Mouse (Mus musculus) layer of hippocampus, adult 8-10 months (tissue): Measurements from ENCODE around the gene Lrrc17. TPM values are rescaled to one million over a fixed set of nuclear protein-coding genes. Genes with fewer than 3 reads are reported as not detected.
"Not testable (repeated sequence)": the region's sequence is repeated elsewhere in the genome, so short reads cannot be mapped to it uniquely, and the experiment has no call there.

Experiments
- DNase-seq, 2 experiments: peaks; one replicate each; pipeline ENCODE4 v3.0.0; 2022; ENCODE audit warnings: low spot score in 2 of 2
- total RNA-seq, 4 experiments: library from RNA; stranded (reverse); gene quantifications; 2 replicates each; pipeline ENCODE4 v1.2.4; 2022

Lrrc17 gene
- total RNA-seq, 4 experiments from 2014 or later: 0.30 to 0.49 (median 0.40) TPM

DNA sequence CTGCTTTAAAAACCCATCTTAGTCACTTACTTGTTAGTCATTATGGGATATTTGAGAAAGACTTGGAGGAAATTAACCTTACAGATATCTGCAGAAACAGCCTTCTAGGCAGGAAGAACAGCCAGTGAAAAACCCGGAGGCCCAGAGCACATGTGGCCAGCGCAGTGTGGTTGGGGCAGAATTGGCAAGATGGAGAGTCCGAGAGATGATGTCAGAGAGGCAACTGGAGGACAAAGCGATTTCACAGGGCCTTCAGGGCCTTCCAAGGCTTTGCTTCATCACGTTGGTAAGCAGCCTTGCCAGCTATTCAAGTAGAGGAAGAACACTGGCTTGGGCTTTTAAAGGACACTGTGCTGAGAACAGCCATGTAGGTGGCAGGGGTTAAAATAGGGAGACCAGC lies 10.4 kb upstream of the Lrrc17 start:
- DNase-seq: no peak

DNA sequence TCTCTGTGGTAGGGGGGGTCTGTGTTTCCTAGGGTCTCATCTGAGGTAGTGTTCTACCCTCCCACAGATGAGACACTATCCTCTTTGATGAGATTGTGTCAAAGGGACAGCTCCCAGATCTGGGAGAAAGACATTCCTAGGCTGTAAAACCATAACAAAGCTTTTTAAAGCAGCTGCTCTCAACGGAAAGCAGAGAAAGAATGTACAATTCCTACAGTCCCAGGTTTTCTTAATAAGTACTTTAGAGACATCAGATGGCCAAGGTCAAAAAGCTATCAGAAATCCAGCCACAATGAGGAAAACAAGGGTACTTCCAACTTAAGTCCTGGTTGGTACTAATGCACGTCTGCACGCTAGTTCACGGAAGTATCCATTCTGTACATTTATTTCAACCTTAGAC lies 1.1 kb upstream of the Lrrc17 start:
- no peak for DNase-seq

DNA sequence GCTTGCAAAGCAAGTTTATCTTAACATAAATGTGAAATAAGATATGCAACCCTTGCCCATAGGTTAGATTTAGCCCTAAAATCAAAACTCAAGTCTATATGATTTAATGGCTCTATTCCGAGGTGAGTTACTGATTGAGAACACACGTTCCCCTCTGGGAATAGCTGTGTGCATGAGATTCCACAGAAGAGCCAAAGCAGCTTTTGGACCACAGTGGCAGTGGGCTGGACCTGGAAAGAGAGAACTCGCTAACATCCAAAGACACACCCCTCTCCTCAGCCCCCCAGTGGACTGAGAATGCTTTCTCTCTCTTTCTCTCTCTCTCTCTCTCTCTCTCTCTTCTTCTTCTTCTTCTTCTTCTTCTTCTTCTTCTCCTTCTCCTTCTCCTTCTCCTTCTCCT lies 1.5 kb downstream of the Lrrc17 start:
- DNase-seq: no peak

DNA sequence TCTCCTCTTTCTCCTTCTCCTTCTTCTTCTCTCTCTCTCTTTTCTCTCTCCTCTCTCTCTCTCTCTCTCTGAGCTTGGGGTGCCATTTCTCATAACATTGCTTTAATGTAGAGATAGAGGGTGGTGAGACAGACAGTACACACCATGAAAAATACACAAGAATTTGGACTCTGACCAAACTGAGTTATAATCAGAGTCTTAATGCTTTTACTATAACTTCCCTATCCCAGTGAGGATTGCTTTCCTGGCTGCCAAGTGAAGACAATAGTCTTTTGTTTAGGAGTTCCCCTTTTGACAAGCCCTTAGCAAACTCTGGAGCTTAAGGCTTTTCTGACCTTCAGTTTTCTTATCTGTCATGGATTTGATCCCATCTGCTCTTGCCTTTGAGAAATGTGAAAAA lies 1.9 kb downstream of the Lrrc17 start:
- no peak for DNase-seq

DNA sequence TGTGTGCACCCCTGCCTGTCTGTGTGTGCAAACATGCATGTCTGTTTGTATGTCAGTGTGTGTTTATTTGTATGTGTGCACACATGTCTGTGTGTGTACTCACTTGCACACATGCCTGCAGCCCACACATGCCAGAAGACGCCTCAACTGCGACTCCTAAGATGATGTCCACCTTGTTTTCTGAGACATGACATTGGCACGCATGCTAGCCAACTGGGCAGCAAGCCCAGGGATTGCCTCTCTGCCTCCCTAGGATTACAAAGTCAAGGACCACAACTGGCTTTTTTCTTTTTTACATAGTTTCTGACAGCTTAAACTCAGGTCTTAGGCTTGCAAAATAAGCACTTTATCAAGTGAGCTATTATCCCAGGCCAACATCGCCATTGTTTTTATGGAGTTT lies 2.4 kb downstream of the Lrrc17 start:
- no peak for DNase-seq

DNA sequence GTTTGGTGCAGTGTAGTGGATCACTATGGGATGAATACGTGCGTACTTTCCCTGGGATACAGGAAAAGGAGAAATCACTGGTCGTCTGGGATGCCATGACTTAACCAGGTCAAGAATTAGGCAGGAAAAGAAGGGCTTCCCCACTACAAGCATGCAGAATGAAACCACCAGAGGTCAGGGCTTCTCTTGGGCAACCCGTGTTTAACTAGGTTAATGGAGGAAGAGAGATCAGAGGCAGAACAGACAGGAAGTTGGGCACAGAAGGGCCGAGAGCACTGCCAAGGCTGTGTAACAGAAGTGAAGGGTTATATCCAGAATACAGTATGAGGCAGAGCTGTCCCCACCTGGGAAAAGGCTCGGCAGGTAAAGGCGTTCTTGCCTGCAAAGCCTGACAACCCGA lies 3.6 kb downstream of the Lrrc17 start:
- DNase-seq: no peak

DNA sequence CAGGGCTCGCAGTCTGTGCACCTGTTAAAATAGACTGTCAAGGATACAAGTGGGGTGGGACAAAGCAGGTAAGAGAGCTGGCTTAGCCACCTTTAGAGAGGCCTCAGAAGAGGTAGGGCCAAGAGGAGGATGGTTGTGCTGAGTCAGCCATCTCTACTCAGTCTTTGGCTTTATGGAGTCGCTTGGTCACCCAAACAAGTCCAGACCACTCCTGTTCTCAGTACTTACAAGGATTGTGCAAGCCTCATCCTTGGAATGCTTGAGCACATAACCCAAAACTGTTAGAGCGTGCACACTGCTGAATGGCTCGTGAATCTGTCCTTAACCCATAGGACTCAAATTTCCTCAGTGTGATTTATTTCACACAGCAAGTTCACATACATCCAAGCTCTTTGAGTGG lies 10.3 kb downstream of the Lrrc17 start:
- DNase-seq: no peak

DNA sequence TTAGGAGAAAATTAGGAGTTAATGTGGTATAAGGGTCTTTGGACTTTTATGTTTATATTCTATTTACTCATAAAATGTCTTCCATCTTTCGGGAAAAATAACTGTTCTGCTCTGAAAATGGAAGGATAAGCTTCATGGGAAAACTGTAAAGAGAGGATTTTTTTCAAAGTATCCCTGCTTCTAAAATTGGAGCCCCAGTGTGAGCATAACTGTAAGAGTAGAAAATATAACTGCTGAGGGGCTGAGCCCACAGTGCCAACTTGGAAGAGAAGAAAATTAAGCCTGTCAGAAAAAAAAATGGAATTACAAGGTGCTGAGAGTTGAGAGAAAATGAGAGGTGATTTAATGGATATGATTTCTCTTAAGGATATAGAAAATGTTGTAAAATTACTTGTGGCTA lies 11.4 kb downstream of the Lrrc17 start:
- no peak for DNase-seq

DNA sequence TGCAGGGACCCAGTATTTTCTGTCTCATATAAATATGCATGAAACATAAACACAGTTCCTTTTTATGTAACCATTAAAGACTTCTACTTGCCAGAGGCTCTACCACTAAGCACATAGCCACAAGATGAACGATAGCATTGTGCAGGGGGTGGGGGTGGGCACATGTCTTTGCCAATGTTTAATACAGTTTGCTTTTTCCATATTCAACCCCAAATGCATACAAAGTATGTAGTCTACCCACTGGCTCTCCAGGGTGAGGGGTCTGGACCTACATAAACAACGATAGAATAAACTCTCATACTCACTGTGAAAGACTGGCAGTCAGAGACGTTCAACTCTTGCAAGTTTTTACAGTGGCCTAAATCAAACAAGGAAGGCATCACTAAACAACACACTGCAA lies 13.1 kb downstream of the Lrrc17 start:
- no peak for DNase-seq

DNA sequence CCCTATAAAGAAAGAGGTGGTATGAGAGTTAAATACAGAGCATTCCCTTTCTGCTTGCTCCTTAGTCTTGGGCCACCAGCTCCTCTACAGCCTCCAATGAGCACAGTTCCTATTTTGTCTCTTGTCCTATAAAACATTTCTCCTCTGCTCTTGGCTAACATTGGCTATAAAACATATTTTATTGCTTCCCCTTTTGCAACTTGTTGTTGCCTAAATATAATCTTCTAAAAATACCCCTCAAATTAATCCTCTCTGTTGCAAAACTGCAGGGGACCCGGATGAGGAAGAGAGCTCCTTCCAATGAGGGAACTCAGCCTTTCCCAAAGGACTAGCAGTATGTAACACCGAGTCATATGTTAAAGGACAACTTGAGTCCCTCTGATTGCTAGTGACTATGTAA lies 20.6 kb downstream of the Lrrc17 start:
- DNase-seq: no peak

DNA sequence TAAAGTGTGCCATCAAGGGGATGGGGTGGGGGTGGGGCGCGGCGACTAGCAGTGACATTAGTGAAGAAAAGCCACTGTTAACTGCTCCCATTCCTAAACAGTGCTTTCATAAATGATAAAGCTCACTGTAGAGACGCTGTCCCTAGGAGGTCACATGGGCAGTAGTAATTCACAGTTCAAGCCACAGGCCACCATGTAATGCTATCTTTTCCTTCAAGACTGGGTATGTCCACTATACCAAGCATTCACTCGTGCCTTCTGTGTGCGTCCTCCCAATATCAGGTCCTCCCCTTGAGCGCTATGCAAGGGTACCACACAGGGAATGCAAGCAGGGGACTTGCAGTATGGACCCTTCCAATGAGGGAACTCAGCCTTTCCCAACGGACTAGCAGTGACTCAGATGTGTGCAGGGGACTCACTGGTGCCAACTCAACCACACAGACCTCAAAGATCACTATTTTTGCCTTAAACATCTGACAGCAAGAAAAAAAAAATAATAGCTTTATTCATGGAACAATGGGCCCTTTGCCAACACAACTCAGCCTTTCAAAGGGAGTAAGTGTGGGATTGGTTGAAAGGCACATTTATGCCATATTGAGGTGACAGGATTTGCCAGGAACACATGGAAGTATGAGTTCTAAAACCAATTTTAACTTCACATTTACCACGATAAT lies 22.2 kb downstream of the Lrrc17 start:
- DNase-seq: peak; percentile 29 to 42

DNA sequence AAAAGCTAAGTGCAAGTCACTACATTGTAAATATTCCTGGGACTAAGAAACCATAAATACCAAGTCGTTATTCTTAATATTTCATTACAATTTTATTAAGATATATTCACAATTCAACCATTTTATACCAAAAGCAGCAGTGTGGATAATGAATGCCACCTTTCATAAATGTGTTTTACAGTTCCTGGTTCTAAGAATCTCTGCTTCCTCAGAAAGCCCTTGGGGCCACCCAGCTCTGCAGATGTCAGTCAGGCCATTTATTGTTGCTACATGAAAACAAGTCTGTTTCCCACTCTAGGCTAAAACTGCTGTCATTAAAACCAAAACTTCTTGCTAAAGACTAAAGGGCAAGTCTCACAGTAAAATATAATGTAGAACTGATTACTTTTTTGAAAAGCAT lies 24.4 kb downstream of the Lrrc17 start:
- no peak for DNase-seq

DNA sequence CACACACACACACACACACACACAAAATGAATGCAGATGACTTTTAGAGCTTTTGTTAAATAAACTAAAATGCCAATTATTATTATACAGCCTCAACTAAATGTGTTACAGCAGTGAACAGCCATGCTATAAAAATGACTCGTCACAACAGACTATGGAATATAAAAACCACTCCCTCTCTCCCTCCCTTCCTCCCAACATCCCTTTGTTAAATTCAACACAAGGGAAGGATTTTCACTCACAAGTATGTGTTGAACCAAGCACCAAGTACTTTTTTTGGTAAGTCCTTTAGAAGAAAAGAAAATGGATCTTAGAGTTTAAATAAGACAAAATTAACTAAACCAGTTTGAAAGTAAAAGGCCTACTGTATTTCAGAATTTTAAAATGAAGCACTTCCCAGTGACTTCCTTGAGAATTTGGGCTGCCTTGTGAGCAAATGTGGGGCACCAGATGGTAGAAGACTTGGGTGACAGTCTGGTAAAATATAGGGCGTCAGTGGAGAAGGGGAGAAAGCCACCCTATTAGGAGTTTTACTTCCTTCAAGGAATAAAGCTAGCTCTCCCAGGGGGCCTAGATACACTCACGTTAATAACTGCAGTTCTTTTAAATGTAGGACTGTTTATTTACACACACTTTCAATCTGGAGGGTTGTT lies 29.5 kb downstream of the Lrrc17 start:
- DNase-seq: no peak

DNA sequence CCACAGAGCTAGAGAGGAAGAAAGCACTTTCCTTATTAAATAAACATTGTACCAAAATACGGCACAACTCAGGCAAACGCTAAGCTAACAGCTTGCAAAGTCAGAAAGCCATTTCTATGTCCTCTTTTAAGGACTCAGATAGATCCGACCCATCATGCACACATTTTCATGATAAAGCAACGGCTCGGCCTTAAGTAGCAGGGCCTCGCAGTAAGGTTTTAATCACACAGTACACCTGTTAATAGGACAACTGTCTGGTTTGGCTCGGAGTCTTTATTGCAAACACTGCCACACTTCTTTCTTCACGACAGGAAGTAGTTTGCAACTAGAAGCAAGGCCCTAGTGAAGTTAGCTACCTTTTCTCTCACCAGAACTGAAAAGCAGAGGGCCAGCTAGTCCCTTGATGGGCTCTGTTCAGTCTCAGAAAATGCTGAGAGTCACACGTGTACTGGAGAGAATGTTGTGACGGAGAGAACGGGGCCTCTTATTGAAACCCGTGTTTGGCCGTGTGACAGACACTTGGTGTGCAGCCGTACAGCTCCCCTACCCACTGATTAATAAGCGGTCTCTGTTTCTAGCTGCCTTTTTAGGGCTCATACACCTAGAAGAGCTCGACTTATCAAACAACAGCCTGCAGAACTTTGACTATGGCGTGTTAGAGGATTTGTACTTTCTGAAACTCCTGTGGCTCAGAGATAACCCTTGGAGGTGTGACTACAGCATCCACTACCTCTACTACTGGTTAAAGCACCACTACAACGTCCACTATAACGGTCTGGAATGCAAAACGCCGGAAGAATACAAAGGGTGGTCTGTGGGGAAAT lies 31.2 kb downstream of the Lrrc17 start:
- no peak for DNase-seq

DNA sequence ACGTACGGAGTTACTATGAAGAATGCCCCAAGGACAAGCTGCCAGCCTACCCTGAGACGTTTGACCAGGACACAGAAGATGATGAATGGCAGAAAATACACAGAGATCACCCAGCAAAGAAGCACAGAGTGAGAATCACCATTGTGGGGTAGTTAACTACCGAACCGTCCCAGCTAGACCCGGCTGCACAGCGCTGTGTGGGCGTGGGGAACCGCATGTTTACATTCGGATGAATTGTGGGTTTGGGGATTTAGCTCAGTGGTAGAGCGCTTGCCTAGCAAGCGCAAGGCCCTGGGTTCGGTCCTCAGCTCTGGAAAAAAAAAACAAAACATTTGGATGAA lies 31.8 kb downstream of the Lrrc17 start:
- no peak for DNase-seq

DNA sequence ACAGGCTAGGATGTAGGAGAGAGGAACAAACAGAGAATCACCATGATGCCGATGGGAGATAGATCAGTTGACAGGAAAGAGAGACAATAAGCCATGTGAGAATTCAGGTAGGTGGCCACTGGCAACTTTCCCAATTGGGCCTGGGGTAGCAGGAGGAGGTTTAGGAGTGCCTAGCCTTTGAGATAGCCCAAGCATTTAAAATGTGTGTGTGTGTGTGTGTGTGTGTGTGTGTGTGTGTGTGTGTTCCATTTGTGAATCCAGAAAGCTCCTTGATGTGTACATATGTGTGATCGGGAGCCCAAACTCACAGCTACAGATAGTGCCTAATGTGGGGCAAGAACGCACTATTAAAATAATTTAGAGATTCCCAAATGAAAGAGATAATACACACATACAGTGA lies 34.8 kb downstream of the Lrrc17 start:
- no peak for DNase-seq

DNA sequence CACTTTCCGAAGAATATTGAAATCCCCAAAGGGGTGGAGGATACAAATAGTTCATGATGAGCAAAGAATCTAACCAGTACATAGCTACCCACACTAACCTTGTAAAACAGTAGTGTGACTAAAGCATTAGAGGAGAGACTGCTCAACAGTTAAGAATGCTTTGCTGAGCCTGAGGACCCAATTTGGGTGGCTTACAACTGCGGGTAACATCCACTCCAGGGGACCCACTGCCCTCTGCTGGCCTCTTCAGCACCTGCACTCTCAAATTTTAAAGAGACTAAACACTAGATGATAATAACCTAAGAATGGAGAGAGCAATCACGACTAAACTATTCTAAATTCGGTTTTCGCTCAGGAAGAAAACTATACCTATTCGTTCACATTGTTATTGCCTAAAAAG lies 43.4 kb downstream of the Lrrc17 start:
- no peak for DNase-seq

DNA sequence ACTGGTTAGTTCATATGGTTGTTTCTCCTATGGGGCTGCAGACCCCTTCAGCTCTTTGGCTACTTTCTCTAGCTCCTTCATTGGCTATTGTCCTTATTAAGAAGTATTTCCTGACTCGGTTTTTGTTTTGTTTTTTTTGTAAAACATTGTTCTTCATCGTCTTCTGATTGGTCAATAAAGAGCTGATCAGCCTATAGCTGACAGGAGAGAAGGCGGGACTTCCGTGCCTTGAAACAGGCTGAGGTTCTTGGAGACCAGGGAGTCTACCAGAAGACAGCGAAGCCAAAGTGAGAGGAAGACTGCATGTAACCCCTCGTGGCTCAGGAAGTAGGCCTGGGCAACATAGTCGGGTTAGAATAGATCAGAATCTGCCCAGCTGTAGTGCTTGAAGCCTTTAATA lies 44.3 kb downstream of the Lrrc17 start:
- no peak for DNase-seq

DNA sequence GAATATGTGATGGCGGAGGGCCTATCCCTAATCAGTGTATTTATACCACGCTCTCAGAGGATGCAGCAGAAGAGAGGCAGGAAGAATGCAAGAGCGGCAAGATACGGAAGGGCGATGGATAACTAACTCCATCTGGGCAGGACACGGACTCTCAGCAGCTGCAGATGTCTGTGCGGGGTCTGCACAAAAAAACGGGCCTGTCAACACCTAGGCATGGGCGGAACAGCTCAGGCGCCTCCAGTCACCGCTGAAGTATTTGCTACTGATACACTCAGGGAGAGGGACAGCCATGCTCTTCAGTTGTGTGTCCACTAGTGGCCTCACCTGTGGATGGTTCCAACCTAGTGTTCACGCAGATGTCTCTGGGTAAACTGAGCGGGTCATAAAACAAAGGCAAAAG lies 44.9 kb downstream of the Lrrc17 start:
- no peak for DNase-seq

DNA sequence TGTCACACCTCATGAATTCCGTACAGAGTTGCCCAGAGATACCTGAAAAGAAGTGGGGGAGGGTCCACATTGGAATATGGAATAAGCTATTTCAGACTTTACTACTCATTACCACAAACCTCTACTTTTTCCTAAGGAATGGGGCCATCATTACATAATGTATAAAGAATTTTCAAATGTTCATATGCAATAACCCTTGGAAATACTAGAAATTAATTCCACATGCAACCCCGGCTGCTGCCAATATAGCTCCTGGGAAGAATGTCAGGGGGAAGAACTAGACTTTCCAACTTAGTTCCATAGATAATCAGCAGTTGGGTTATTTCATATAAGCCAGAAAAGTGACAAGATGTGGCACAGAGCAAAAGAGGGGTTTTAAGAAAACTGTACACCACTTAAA lies 48.7 kb downstream of the Lrrc17 start:
- no peak for DNase-seq

DNA sequence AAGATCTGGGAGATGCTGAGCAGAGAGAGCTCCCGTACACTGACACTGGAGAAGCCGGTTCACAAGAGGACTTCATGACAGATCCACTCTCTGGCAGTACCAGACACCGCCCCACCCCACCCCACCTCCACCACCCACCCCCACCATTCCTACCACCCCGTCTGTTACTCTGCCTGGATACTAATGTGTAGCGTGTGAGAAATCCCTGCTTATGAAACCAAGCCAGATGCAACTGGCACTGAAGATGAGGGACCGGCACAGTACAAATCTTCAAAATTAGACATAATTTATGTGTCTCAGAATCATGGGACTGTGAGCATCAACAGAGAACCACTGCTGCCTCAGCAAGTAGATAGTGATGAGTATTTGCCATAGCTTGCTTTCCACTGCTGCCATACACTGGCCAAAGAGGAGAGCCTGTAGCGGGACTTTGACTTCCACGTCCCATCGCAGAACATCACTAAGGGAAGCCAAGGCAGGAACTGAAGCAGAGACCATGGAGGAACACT lies 49.9 kb downstream of the Lrrc17 start:
- peak in 1 of 2 experiments; percentile 7 for DNase-seq

DNA sequence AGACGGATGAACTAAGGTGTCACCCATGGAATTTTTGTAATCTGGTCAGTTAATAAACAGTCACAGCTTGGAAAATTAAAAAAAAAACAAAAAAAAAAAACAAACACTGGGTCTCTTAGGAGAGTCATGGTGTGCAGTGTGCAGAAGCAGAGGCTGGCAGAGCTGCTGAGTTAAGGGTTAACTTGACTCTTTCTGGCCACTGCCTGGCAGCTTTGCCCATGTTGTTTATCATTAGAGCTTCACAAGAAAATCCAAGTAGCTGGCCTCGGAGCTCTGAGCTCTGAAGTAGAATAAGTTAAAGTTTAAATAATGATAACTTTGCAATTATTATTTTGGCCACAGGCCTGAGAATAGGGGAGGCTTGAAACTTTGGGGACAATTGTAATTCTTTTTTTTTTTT lies 56.2 kb downstream of the Lrrc17 start:
- DNase-seq: not testable (repeated sequence)

DNA sequence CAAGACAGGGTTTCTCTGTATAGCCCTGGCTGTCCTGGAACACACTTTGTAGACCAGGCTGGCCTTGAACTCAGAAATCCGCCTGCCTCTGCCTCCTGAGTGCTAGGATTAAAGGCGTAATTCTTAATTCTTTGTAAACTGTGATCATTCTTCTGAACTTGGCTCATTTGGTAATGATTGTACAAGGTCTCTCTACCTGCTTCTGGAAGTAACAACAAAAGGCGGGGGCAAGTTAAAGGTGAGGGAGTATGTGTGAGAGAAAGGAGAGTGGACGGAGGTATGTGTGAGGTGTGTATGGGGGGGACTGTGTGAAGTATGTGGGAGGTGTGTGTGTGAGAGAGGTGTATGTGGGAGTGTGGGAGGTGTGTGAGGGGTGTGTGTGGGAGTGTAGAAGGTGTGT lies 56.6 kb downstream of the Lrrc17 start:
- no peak for DNase-seq
